Mouse (Mus musculus): ENCODE data around the gene Tmtc2. TPM values are rescaled to one million over a fixed set of nuclear protein-coding genes. Genes with fewer than 3 reads are reported as not detected.
"Not testable (repeated sequence)": the region's sequence is repeated elsewhere in the genome, so short reads cannot be mapped to it uniquely, and the experiment has no call there.

The Tmtc2 gene
- total RNA-seq, 2 experiments from 2014 or later: 3.3 to 3.8 TPM

GRCm38 (mm10) chr10:105350301-105350700, 223.9 kb downstream of the Tmtc2 start:
- no peak for DNase-seq (ENCODE audit: low spot score)
- intact Hi-C loops (cut with DNase I): no loop called here

DNA sequence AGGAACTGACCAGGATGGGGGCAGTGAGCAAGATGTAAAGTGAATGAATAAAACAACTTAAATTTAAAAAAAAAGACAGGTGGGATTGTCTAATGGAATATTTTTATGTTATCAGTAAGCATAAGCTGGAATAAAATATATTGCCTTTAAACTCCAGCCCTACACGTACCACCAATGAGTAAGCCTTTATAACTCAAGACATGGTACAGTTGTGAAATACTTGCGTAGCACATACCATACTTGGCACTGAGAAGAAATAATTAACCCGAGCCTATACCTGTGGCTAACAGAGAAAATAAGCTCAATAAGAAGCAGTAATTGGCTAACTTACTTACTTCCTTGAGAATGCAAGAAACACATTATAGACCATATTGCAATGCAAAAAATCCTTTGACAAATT, 228.3 kb downstream of the Tmtc2 start:
- intact Hi-C loops (cut with DNase I): no loop called here
- DNase-seq (ENCODE audit: low spot score): no peak

- DNase-seq (ENCODE audit: low spot score): no peak
- intact Hi-C loops (cut with DNase I): no loop called here
These were observed 241.4 kb downstream of the Tmtc2 start for GRCm38 (mm10) chr10:105332856-105333255.

DNA sequence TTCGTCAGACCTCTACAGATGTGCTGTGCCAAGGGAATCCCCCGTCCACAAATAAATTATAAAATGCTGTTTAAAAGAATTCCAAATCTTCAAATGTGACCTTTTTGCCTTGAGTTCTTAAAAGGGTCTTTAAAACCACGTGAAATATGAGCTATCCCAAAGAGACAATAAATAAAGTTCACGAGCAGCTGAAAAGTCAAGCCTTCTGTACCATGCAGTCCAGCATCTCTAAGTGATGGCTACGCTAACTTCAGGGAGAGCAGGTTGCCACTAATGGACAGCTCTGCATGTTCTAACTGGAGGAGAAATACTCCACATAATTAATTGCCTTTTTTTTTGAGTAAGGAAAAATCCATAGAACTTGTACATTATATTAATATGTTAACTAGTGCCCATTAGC, 243.9 kb downstream of the Tmtc2 start:
- no peak for DNase-seq (ENCODE audit: low spot score)
- intact Hi-C loops (cut with DNase I): no loop called here

- DNase-seq (ENCODE audit: low spot score): no peak
- intact Hi-C loops (cut with DNase I): no loop called here
These were observed 250.5 kb downstream of the Tmtc2 start for GRCm38 (mm10) chr10:105323646-105324192.

- intact Hi-C loops (cut with DNase I): no loop called here
- DNase-seq (ENCODE audit: low spot score): no peak
These were observed 254.8 kb downstream of the Tmtc2 start for GRCm38 (mm10) chr10:105319299-105320057.

GRCm38 (mm10) chr10:105318869-105319268, 255.4 kb downstream of the Tmtc2 start:
- intact Hi-C loops (cut with DNase I): no loop called here
- no peak for DNase-seq (ENCODE audit: low spot score)

DNA sequence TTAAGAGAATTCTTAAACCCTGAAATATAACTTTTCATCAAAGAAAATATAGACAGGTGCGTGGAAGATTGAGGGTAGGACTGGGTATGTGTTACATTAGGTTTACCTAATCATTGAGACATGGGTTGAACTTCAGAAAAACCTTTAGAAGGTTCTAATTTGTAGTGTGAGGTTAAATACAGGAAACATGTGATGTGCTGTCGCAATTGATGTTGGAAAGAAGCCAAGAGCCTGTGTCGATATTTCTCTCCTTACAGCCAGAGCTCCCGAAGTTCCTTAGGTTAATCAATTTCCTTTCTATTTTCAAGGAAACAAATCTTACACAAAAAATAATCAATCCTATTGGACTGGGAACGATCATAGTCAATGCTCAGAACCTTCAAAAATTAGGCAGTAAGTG, 261.3 kb downstream of the Tmtc2 start:
- intact Hi-C loops (cut with DNase I): no loop called here

GRCm38 (mm10) chr10:105297560-105297959, 276.7 kb downstream of the Tmtc2 start:
- DNase-seq (ENCODE audit: low spot score): no peak
- intact Hi-C loops (cut with DNase I): no loop called here

More for the DNA sequence above, 261.3 kb downstream of the Tmtc2 start:
- DNase-seq (ENCODE audit: low spot score): no peak

GRCm38 (mm10) chr10:105292961-105293360, 281.3 kb downstream of the Tmtc2 start:
- intact Hi-C loops (cut with DNase I): no loop called here
- DNase-seq (ENCODE audit: low spot score): no peak

DNA sequence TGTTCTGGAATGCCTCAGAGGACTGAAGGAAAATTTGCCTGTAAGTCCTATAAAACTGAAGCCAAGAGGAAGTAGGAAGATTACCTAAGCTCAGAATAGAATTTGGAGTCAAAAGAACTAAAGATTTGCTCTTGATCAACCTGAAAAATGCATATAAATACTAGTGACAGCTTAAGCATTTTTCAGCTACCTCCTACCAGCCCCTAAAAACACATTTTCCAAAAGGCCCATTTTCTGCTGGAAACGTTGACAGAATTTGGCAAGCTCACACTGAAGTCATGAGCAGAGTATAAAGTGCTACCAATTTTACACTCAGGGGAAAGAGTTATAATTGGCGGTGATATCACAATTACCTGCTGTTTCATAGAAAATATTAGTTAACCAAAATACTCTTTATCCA, 285.8 kb downstream of the Tmtc2 start:
- intact Hi-C loops (cut with DNase I): no loop called here
- DNase-seq (ENCODE audit: low spot score): no peak

GRCm38 (mm10) chr10:105287575-105287974, 286.7 kb downstream of the Tmtc2 start:
- intact Hi-C loops (cut with DNase I): no loop called here
- no peak for DNase-seq (ENCODE audit: low spot score)

GRCm38 (mm10) chr10:105287064-105287463, 287.2 kb downstream of the Tmtc2 start:
- DNase-seq (ENCODE audit: low spot score): no peak
- intact Hi-C loops (cut with DNase I): no loop called here

GRCm38 (mm10) chr10:105286221-105286620, 288.0 kb downstream of the Tmtc2 start:
- DNase-seq (ENCODE audit: low spot score): no peak
- intact Hi-C loops (cut with DNase I): no loop called here

DNA sequence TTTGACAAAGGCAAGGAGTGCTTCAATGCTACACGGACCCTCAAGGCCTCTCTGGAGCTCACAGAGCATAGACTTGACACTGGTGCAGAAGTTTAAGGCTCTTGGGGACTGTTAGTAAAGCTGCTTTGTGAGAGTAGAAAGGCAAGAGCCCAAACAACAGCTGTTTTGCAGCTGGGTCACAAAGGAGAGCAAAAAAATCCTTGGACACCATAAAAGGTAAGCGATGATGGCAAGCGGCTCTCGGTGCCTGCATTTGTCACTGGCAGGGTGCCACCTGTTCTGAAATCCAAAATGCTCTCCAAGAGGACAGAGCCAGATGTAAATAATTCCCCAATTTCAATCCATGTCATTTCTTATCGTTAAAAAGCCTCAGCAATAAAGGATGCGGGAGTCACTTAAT, 290.1 kb downstream of the Tmtc2 start:
- intact Hi-C loops (cut with DNase I): no loop called here
- DNase-seq (ENCODE audit: low spot score): peak; percentile 11

GRCm38 (mm10) chr10:105280933-105281332, 293.3 kb downstream of the Tmtc2 start:
- no peak for DNase-seq (ENCODE audit: low spot score)
- intact Hi-C loops (cut with DNase I): no loop called here

DNA sequence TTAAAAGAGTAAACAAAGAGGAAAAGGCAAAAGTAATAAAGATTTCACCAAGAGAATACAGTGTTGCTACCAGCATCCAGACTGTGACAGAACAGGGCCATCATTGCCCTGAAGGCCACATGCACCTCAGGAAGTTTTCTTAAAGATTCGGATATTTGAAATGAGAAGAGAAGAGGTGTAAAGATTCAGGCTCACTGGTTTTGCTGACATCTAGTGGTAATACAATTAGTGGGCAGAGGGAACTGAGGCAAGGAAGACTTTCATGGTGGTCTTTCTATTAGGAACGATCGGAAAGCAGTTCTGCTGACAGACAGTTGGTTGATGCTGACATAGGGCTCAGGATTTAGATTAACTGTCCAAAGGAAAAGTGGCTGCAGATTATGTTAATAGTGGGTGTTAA, 314.2 kb downstream of the Tmtc2 start:
- DNase-seq (ENCODE audit: low spot score): no peak
- intact Hi-C loops (cut with DNase I): no loop called here

DNA sequence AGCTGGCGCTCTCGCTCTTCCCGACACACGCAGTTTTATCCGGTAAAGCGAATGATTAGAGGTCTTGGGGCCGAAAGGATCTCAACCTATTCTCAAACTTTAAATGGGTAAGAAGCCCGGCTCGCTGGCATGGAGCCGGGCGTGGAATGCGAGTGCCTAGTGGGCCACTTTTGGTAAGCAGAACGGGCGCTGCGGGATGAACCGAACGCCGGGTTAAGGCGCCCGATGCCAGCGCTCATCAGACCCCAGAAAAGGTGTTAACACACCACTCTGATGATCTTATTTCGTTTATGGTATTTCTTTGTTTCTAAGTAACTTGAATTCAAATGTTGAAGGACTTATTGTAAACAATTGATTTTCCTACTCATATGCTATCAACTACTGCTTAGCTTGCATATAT, 336.0 kb downstream of the Tmtc2 start:
- intact Hi-C loops (cut with DNase I): not testable (repeated sequence)
- DNase-seq (ENCODE audit: low spot score): peak; percentile 3

GRCm38 (mm10) chr10:105232864-105233263, 341.4 kb downstream of the Tmtc2 start:
- intact Hi-C loops (cut with DNase I): no loop called here
- DNase-seq (ENCODE audit: low spot score): no peak

DNA sequence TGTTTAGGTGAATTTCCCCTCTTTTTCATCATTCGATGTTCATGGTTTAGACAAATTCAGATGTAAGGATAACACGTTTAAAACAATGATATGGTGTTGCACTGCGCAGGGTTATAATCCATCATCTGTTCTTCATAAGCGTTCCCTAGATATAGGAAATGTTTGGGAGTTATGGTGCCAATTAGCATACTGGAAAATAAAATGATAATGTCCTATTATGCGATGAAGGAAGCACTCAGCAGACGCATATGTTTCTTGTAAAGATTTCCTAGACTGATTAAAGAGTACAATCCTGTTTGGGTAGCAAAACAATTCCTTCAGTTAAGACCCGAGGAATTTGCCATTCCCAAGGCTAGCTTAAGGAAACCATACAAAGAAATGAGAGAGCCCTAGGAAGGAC, 343.8 kb downstream of the Tmtc2 start:
- DNase-seq (ENCODE audit: low spot score): no peak
- intact Hi-C loops (cut with DNase I): no loop called here

- intact Hi-C loops (cut with DNase I): no loop called here
- no peak for DNase-seq (ENCODE audit: low spot score)
These were observed 345.6 kb downstream of the Tmtc2 start for GRCm38 (mm10) chr10:105228623-105229022.

- intact Hi-C loops (cut with DNase I): no loop called here
- DNase-seq (ENCODE audit: low spot score): no peak
These were observed 346.6 kb downstream of the Tmtc2 start for GRCm38 (mm10) chr10:105227631-105228030.

All from heart, postnatal 25 days (tissue).